Mouse (Mus musculus): ENCODE measurements around the gene Cmtm2b.
"Not testable (repeated sequence)": the region's sequence is repeated elsewhere in the genome, so short reads cannot be mapped to it uniquely, and the experiment has no call there.

Gene Cmtm2b

GRCm38 (mm10) chr8:104321930-104322329, at the start of gene Cmtm2b:
TSS of gene Cmtm2b (plus strand) at chr8:104322230.
- not testable (repeated sequence) for DNase-seq (ENCODE audit: low spot score)

- not testable (repeated sequence) for DNase-seq (ENCODE audit: low spot score)
Measured at GRCm38 (mm10) chr8:104293081-104293480, 28.9 kb upstream of the Cmtm2b start, which contains the start of gene Cmtm2a. TSS of gene Cmtm2a (minus strand) at chr8:104293181.

- no peak for DNase-seq (ENCODE audit: low spot score)
Measured at GRCm38 (mm10) chr8:104294396-104294795, 27.6 kb upstream of the Cmtm2b start.

GRCm38 (mm10) chr8:104301577-104301976, 20.5 kb upstream of the Cmtm2b start:
- DNase-seq (ENCODE audit: low spot score), result not testable (repeated sequence)

- DNase-seq (ENCODE audit: low spot score), result not testable (repeated sequence)
Measured at GRCm38 (mm10) chr8:104302536-104302935, 19.5 kb upstream of the Cmtm2b start.

GRCm38 (mm10) chr8:104304962-104305361, 17.1 kb upstream of the Cmtm2b start:
- no peak for DNase-seq (ENCODE audit: low spot score)

- not testable (repeated sequence) for DNase-seq (ENCODE audit: low spot score)
Measured at GRCm38 (mm10) chr8:104308341-104308740, 13.7 kb upstream of the Cmtm2b start.

GRCm38 (mm10) chr8:104309441-104310155, 12.4 kb upstream of the Cmtm2b start, which contains the start of the genes Gm45711 and Cmtm1:
TSS of gene Gm45711 (minus strand) at chr8:104310081.
TSS of gene Cmtm1 (minus strand) at chr8:104310145.
- not testable (repeated sequence) for DNase-seq (ENCODE audit: low spot score)

- DNase-seq (ENCODE audit: low spot score), result not testable (repeated sequence)
Measured at GRCm38 (mm10) chr8:104312023-104312422, 10.0 kb upstream of the Cmtm2b start.

- no peak for DNase-seq (ENCODE audit: low spot score)
Measured at GRCm38 (mm10) chr8:104313311-104313710, 8.7 kb upstream of the Cmtm2b start.

- not testable (repeated sequence) for DNase-seq (ENCODE audit: low spot score)
Measured at GRCm38 (mm10) chr8:104321267-104321666, 763 bp upstream of the Cmtm2b start, which contains the start of gene Gm11020. TSS of gene Gm11020 (plus strand) at chr8:104321567.

- DNase-seq (ENCODE audit: low spot score), result no peak
Measured at GRCm38 (mm10) chr8:104332665-104333631, 10.9 kb downstream of the Cmtm2b start.

- DNase-seq (ENCODE audit: low spot score), result no peak
Measured at GRCm38 (mm10) chr8:104333786-104334185, 11.8 kb downstream of the Cmtm2b start.

GRCm38 (mm10) chr8:104334196-104334595, 12.2 kb downstream of the Cmtm2b start:
- DNase-seq (ENCODE audit: low spot score), result no peak

GRCm38 (mm10) chr8:104336806-104337205, 14.8 kb downstream of the Cmtm2b start:
- DNase-seq (ENCODE audit: low spot score), result no peak

GRCm38 (mm10) chr8:104337890-104338289, 15.9 kb downstream of the Cmtm2b start:
- DNase-seq (ENCODE audit: low spot score), result no peak

GRCm38 (mm10) chr8:104339229-104339982, 17.4 kb downstream of the Cmtm2b start, which contains the start of gene Cmtm3:
TSS of gene Cmtm3 (plus strand) at chr8:104339410.
- no peak for DNase-seq (ENCODE audit: low spot score)

GRCm38 (mm10) chr8:104339983-104340232, 17.9 kb downstream of the Cmtm2b start:
- DNase-seq (ENCODE audit: low spot score), result no peak

GRCm38 (mm10) chr8:104340233-104341105, 18.4 kb downstream of the Cmtm2b start:
- DNase-seq (ENCODE audit: low spot score), result peak; percentile 46

- peak; percentile 15 for DNase-seq (ENCODE audit: low spot score)
Measured at GRCm38 (mm10) chr8:104341106-104341561, 19.1 kb downstream of the Cmtm2b start.

- no peak for DNase-seq (ENCODE audit: low spot score)
Measured at GRCm38 (mm10) chr8:104341678-104342077, 19.6 kb downstream of the Cmtm2b start.

All from spleen, adult 12 weeks (tissue).